Mouse (Mus musculus): ENCODE measurements around the gene Rgs10. TPM values are rescaled to one million over a fixed set of nuclear protein-coding genes. Genes with fewer than 3 reads are reported as not detected.

Rgs10 gene
- polyA plus RNA-seq, 1 experiment from 2014 or later = 20.7 TPM

GRCm38 (mm10) chr7:128440584-128440983 is 22.0 kb upstream of the Rgs10 start:
- Histone ChIP-seq H3K4me1 (ENCODE audit: control insufficient read depth, insufficient read depth, low read length) (no peaks in the 10 kb centered on the region), H3K4me2 (ENCODE audit: low read depth, low read length) (no peak overlapping the region), H3K4me3 (ENCODE audit: low read depth, low read length) (no peak overlapping the region), H3K9me3 (ENCODE audit: control insufficient read depth, low read length) (no peaks in the 10 kb centered on the region), H3K27me3 (replicated peaks; ENCODE audit: control insufficient read depth, insufficient read depth, low read length) (no peaks in the 10 kb centered on the region), H3K27ac (replicated peaks; ENCODE audit: low read depth, low read length) (no peak overlapping the region), H3K36me3 (ENCODE audit: control insufficient read depth, insufficient read depth, low read length) (peaks cover 55% of the 10 kb centered on the region), H3K9ac (ENCODE audit: low read depth, low read length) (no peak overlapping the region)
- DNase-seq (ENCODE audit: low spot score) (no peak), ATAC-seq (ENCODE audit: low read depth) (no peak)
- WGBS = 83% methylated on average over 2 of the region's 2 CpGs

DNA sequence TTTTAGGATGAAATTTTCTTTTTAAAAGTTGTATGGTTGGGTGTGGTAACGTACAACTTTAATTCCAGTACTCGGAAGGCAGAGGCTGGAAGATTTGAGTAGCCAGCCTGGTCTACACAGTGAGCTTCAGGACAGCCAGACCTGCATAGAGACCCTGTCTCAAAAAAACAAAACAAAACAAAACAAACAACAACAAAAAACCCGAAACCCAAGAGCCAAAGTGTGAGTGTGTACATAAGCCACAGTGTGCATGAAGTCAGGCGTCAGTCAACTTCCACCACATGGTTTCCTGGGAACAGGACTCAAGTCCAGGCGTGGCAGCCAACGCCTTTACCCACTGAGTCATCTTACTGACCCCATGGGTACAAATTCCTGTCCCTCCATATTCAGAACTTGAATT is 20.7 kb upstream of the Rgs10 start:
- ATAC-seq (ENCODE audit: low read depth) (no peak), DNase-seq (ENCODE audit: low spot score) (no peak)
- H3K27ac ChIP-seq (replicated peaks; ENCODE audit: low read depth, low read length) = no peak overlapping the region
- H3K36me3 ChIP-seq (ENCODE audit: control insufficient read depth, insufficient read depth, low read length) = peaks cover 42% of the 10 kb centered on the region
- WGBS = 89% methylated on average over 6 of the region's 6 CpGs
- no peaks in the 10 kb centered on the region for H3K27me3 ChIP-seq (replicated peaks; ENCODE audit: control insufficient read depth, insufficient read depth, low read length)
- no peaks in the 10 kb centered on the region for H3K9me3 ChIP-seq (ENCODE audit: control insufficient read depth, low read length)
- no peaks in the 10 kb centered on the region for H3K4me1 ChIP-seq (ENCODE audit: control insufficient read depth, insufficient read depth, low read length)
- no peak overlapping the region for H3K9ac ChIP-seq (ENCODE audit: low read depth, low read length)
- H3K4me2 ChIP-seq (ENCODE audit: low read depth, low read length) = no peak overlapping the region
- H3K4me3 ChIP-seq (ENCODE audit: low read depth, low read length) = no peak overlapping the region

- ATAC-seq (ENCODE audit: low read depth) = no peak
- Histone ChIP-seq H3K9ac (ENCODE audit: low read depth, low read length) (no peak overlapping the region), H3K36me3 (ENCODE audit: control insufficient read depth, insufficient read depth, low read length) (peaks cover 32% of the 10 kb centered on the region), H3K4me3 (ENCODE audit: low read depth, low read length) (no peak overlapping the region), H3K27ac (replicated peaks; ENCODE audit: low read depth, low read length) (no peak overlapping the region), H3K27me3 (replicated peaks; ENCODE audit: control insufficient read depth, insufficient read depth, low read length) (no peaks in the 10 kb centered on the region), H3K4me1 (ENCODE audit: control insufficient read depth, insufficient read depth, low read length) (no peaks in the 10 kb centered on the region), H3K4me2 (ENCODE audit: low read depth, low read length) (no peak overlapping the region), H3K9me3 (ENCODE audit: control insufficient read depth, low read length) (no peaks in the 10 kb centered on the region)
- DNase-seq (ENCODE audit: low spot score) = no peak
These were observed 19.6 kb upstream of the Rgs10 start for GRCm38 (mm10) chr7:128438131-128438530.

DNA sequence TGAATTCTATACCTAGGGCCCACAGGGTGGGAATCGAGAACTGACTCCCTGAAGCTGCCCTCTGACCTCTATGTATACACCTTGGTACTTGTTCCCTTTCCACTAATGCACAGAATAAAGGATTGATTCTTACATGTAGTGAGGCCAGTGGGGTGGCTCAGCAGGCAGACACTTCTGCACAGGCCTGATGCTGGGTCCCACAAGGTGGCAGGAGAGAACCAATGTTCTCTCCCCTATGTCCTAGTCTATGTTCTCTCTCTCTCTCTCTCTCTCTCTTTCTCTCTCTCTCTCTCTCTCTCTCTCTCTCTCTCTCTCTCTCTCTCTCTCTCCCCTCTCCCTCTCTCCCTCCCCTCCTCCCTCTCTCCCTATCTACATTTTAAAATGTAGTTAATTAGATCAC is 14.7 kb upstream of the Rgs10 start:
- H3K27ac ChIP-seq (replicated peaks; ENCODE audit: low read depth, low read length) = no peak overlapping the region
- no peak overlapping the region for H3K4me2 ChIP-seq (ENCODE audit: low read depth, low read length)
- DNase-seq (ENCODE audit: low spot score) = no peak
- 50% methylated on average over 1 of the region's 1 CpGs for WGBS
- no peaks in the 10 kb centered on the region for H3K9me3 ChIP-seq (ENCODE audit: control insufficient read depth, low read length)
- no peaks in the 10 kb centered on the region for H3K36me3 ChIP-seq (ENCODE audit: control insufficient read depth, insufficient read depth, low read length)
- H3K4me3 ChIP-seq (ENCODE audit: low read depth, low read length) = no peak overlapping the region
- H3K9ac ChIP-seq (ENCODE audit: low read depth, low read length) = no peak overlapping the region
- ATAC-seq (ENCODE audit: low read depth) = no peak
- no peaks in the 10 kb centered on the region for H3K4me1 ChIP-seq (ENCODE audit: control insufficient read depth, insufficient read depth, low read length)
- H3K27me3 ChIP-seq (replicated peaks; ENCODE audit: control insufficient read depth, insufficient read depth, low read length) = no peaks in the 10 kb centered on the region

GRCm38 (mm10) chr7:128432574-128432973 is 14.0 kb upstream of the Rgs10 start:
- no peak overlapping the region for H3K27ac ChIP-seq (replicated peaks; ENCODE audit: low read depth, low read length)
- ATAC-seq (ENCODE audit: low read depth) (no peak), DNase-seq (ENCODE audit: low spot score) (no peak)
- H3K4me1 ChIP-seq (ENCODE audit: control insufficient read depth, insufficient read depth, low read length) = no peaks in the 10 kb centered on the region
- no peaks in the 10 kb centered on the region for H3K27me3 ChIP-seq (replicated peaks; ENCODE audit: control insufficient read depth, insufficient read depth, low read length)
- no peak overlapping the region for H3K9ac ChIP-seq (ENCODE audit: low read depth, low read length)
- no peaks in the 10 kb centered on the region for H3K36me3 ChIP-seq (ENCODE audit: control insufficient read depth, insufficient read depth, low read length)
- no peaks in the 10 kb centered on the region for H3K9me3 ChIP-seq (ENCODE audit: control insufficient read depth, low read length)
- no peak overlapping the region for H3K4me3 ChIP-seq (ENCODE audit: low read depth, low read length)
- no peak overlapping the region for H3K4me2 ChIP-seq (ENCODE audit: low read depth, low read length)
- 63% methylated on average over 10 of the region's 10 CpGs for WGBS

GRCm38 (mm10) chr7:128422491-128422890 is 3.9 kb upstream of the Rgs10 start:
- 0 out of 2 replicates have a peak, but pooled peaks cover 5% of the 10 kb centered on the region for H3K4me1 ChIP-seq (ENCODE audit: control insufficient read depth, insufficient read depth, low read length)
- no peak overlapping the region for H3K4me3 ChIP-seq (ENCODE audit: low read depth, low read length)
- no peak for DNase-seq (ENCODE audit: low spot score)
- no peak for ATAC-seq (ENCODE audit: low read depth)
- no peaks in the 10 kb centered on the region for H3K9me3 ChIP-seq (ENCODE audit: control insufficient read depth, low read length)
- H3K4me2 ChIP-seq (ENCODE audit: low read depth, low read length) = no peak overlapping the region
- peaks cover 49% of the 10 kb centered on the region for H3K27me3 ChIP-seq (replicated peaks; ENCODE audit: control insufficient read depth, insufficient read depth, low read length)
- no peaks in the 10 kb centered on the region for H3K36me3 ChIP-seq (ENCODE audit: control insufficient read depth, insufficient read depth, low read length)
- WGBS = 77% methylated on average over 3 of the region's 3 CpGs
- H3K9ac ChIP-seq (ENCODE audit: low read depth, low read length) = no peak overlapping the region
- no peak overlapping the region for H3K27ac ChIP-seq (replicated peaks; ENCODE audit: low read depth, low read length)

GRCm38 (mm10) chr7:128421701-128422100 is 3.1 kb upstream of the Rgs10 start:
- H3K9ac ChIP-seq (ENCODE audit: low read depth, low read length) = no peak overlapping the region
- DNase-seq (ENCODE audit: low spot score) = no peak
- no peak overlapping the region for H3K27ac ChIP-seq (replicated peaks; ENCODE audit: low read depth, low read length)
- no peak for ATAC-seq (ENCODE audit: low read depth)
- H3K36me3 ChIP-seq (ENCODE audit: control insufficient read depth, insufficient read depth, low read length) = no peaks in the 10 kb centered on the region
- H3K27me3 ChIP-seq (replicated peaks; ENCODE audit: control insufficient read depth, insufficient read depth, low read length) = peaks cover 57% of the 10 kb centered on the region
- no peak overlapping the region for H3K4me2 ChIP-seq (ENCODE audit: low read depth, low read length)
- H3K4me1 ChIP-seq (ENCODE audit: control insufficient read depth, insufficient read depth, low read length) = 0 out of 2 replicates have a peak, but pooled peaks cover 8% of the 10 kb centered on the region
- H3K4me3 ChIP-seq (ENCODE audit: low read depth, low read length) = no peak overlapping the region
- H3K9me3 ChIP-seq (ENCODE audit: control insufficient read depth, low read length) = no peaks in the 10 kb centered on the region
- WGBS = 82% methylated on average over 7 of the region's 7 CpGs

DNA sequence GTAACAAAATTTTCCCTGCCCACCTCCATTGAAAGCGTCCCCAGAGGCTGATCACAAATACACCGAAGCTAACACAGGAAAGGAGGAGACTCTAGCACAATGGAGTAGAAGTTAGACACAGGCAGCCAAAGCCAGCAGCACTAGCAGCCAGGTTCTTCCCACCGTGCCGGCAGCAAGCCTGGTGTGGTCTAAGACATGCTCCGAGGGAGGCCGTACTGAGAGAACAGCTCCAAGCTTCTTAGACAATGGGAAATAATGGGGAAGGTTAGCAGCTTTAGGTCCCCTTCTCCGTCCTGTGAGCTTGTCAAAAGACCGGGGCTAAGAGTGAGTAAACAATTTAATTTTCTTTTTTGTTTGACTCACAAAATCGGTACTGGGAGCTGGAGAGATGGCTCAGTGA is 1.1 kb upstream of the Rgs10 start:
- Histone ChIP-seq H3K9ac (ENCODE audit: low read depth, low read length) (no peak overlapping the region), H3K27me3 (replicated peaks; ENCODE audit: control insufficient read depth, insufficient read depth, low read length) (peaks cover 74% of the 10 kb centered on the region), H3K27ac (replicated peaks; ENCODE audit: low read depth, low read length) (no peak overlapping the region), H3K4me2 (ENCODE audit: low read depth, low read length) (no peak overlapping the region), H3K9me3 (ENCODE audit: control insufficient read depth, low read length) (no peaks in the 10 kb centered on the region), H3K36me3 (ENCODE audit: control insufficient read depth, insufficient read depth, low read length) (no peaks in the 10 kb centered on the region), H3K4me1 (ENCODE audit: control insufficient read depth, insufficient read depth, low read length) (0 out of 2 replicates have a peak, but pooled peaks cover 8% of the 10 kb centered on the region), H3K4me3 (ENCODE audit: low read depth, low read length) (no peak overlapping the region)
- DNase-seq (ENCODE audit: low spot score) (no peak), ATAC-seq (ENCODE audit: low read depth) (no peak)
- WGBS = 8% methylated on average over 9 of the region's 9 CpGs

DNA sequence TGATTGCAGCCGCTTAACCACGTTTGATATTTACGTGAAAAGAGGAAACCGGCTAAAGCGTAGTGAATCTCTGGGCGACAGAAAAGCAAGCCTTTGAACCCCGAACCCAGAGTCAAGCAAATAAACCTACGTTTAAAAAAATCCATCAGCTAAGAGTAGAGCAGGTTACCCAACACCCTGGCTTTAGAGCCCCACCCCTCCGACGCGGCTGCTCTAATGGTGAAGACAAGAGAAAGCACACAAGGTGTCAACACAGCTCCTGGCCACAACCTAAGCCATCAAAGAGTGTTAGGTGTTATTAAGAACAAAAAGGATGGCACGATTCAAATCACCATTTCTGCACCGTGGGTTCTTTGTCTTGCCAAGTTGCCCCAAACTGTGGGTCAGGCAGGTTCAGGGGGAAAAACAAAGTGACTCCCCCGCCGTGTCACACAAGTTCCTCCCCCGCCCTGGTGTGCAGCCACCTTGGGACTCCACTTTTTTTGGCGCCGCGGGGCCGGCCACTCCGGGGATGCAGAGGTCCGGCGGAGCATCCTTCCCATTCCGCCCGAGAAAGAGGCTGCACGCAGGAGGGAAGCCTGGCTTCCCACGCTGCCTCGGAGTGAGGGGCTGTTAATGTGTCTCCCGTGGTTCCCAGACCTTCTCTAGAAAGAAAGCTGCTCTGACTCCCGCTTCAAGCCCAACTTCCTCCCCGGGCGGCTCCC is 1.2 kb downstream of the Rgs10 start:
- H3K9ac ChIP-seq (ENCODE audit: low read depth, low read length) = peak overlapping the region; percentile 63
- H3K36me3 ChIP-seq (ENCODE audit: control insufficient read depth, insufficient read depth, low read length) = no peaks in the 10 kb centered on the region
- peak overlapping the region; percentile 64 for H3K4me3 ChIP-seq (ENCODE audit: low read depth, low read length)
- 0 out of 2 replicates have a peak, but pooled peaks cover 8% of the 10 kb centered on the region for H3K4me1 ChIP-seq (ENCODE audit: control insufficient read depth, insufficient read depth, low read length)
- 3% methylated on average over 30 of the region's 32 CpGs for WGBS
- H3K27ac ChIP-seq (replicated peaks; ENCODE audit: low read depth, low read length) = no peak overlapping the region
- ATAC-seq (ENCODE audit: low read depth) (no peak), DNase-seq (ENCODE audit: low spot score) (no peak)
- H3K27me3 ChIP-seq (replicated peaks; ENCODE audit: control insufficient read depth, insufficient read depth, low read length) = peaks cover 80% of the 10 kb centered on the region
- peak overlapping the region; percentile 91 for H3K4me2 ChIP-seq (ENCODE audit: low read depth, low read length)
- H3K9me3 ChIP-seq (ENCODE audit: control insufficient read depth, low read length) = no peaks in the 10 kb centered on the region

Measured in embryonic facial prominence, embryonic 14.5 days (tissue).